Mouse (Mus musculus): ENCODE measurements at regions not wholly inside any gene's neighbourhood (a gene's known extent, or its start where the extent isn't known, plus 50 kb on each side); places are given as distances from the start of the nearest gene placed in this dataset.

GRCm38 (mm10) chr10:24491848-24492247 is 103.4 kb upstream of the Ccn2 start:
- in situ Hi-C loops (cut with MboI, MseI) = no loop called here

- in situ Hi-C loops (cut with MboI, MseI) = no loop called here
These were observed 101.8 kb upstream of the Ccn2 start for GRCm38 (mm10) chr10:24493392-24493791.

- in situ Hi-C loops (cut with MboI, MseI) = no loop called here
These were observed 101.3 kb upstream of the Ccn2 start for GRCm38 (mm10) chr10:24493936-24494335.

GRCm38 (mm10) chr10:24519795-24520512 is 75.3 kb upstream of the Ccn2 start:
- in situ Hi-C loops (cut with MboI, MseI) = loop anchor here (25.0 kb wide), 1 partner anchor 1583 kb away; no protein-coding TSS in a partner anchor

GRCm38 (mm10) chr10:24520515-24520914 is 74.7 kb upstream of the Ccn2 start:
- in situ Hi-C loops (cut with MboI, MseI) = loop anchor here (25.0 kb wide), 1 partner anchor 1583 kb away; no protein-coding TSS in a partner anchor

- in situ Hi-C loops (cut with MboI, MseI) = no loop called here
These were observed 62.5 kb upstream of the Ccn2 start for GRCm38 (mm10) chr10:24532776-24533175.

GRCm38 (mm10) chr10:24534901-24535300 is 60.3 kb upstream of the Ccn2 start:
- in situ Hi-C loops (cut with MboI, MseI) = no loop called here

GRCm38 (mm10) chr10:24535461-24535860 is 59.8 kb upstream of the Ccn2 start:
- in situ Hi-C loops (cut with MboI, MseI) = no loop called here

GRCm38 (mm10) chr10:24541990-24542389 is 53.3 kb upstream of the Ccn2 start:
- in situ Hi-C loops (cut with MboI, MseI) = no loop called here

Data from regulatory T cell (primary cell).